Comparison of ENCODE assay signal across 8 mouse cellular contexts in genomic region chr11:120259792-120260768, GRCm38 (mm10). TPM values are rescaled to one million over a fixed set of nuclear protein-coding genes. Genes with fewer than 3 reads are reported as not detected.
A peak's percentile ranks its signal among the peaks of the same experiment; 100 is the strongest.
DNase-seq lines count a peak whose midpoint lies in the region; ATAC-seq lines count a peak whose summit lies in the region.

No protein-coding gene starts in this region.

- H3K4me2 ChIP-seq in forebrain, embryonic 11.5 days (ENCODE audit: low read depth, low read length, severe bottlenecking) = no peak overlapping the region
- H3K4me2 ChIP-seq in limb, embryonic 12.5 days = peak overlapping the region; percentile 6

- peaks cover 76% of the 10 kb centered on the region for H3K36me3 ChIP-seq in forebrain, embryonic 10.5 days (replicated peaks)
- no peaks in the 10 kb centered on the region for H3K36me3 ChIP-seq in forebrain, embryonic 11.5 days (ENCODE audit: control insufficient read depth, insufficient read depth, low read length)
- peaks cover 30% of the 10 kb centered on the region for H3K36me3 ChIP-seq in limb, embryonic 12.5 days

- no peak overlapping the region for H3K4me3 ChIP-seq in forebrain, embryonic 10.5 days
- H3K4me3 ChIP-seq in forebrain, embryonic 11.5 days (ENCODE audit: low read depth, low read length) = no peak overlapping the region
- H3K4me3 ChIP-seq in limb, embryonic 12.5 days (replicated peaks) = no peak overlapping the region

- ATAC-seq in forebrain, embryonic 11.5 days (replicated peaks; ENCODE audit: low FRiP score) = no peak
- ATAC-seq in limb, embryonic 12.5 days (ENCODE audit: insufficient number of reproducible peaks, insufficient read depth, low FRiP score, low TSS enrichment, low read depth) = no peak

- H3K9me3 ChIP-seq in forebrain, embryonic 10.5 days = no peaks in the 10 kb centered on the region
- no peaks in the 10 kb centered on the region for H3K9me3 ChIP-seq in forebrain, embryonic 11.5 days (ENCODE audit: control insufficient read depth, low read length)
- H3K9me3 ChIP-seq in limb, embryonic 12.5 days = no peaks in the 10 kb centered on the region

- 80% methylated on average over 25 of the region's 25 CpGs for WGBS in forebrain, embryonic 10.5 days
- 79% methylated on average over 25 of the region's 25 CpGs for WGBS in forebrain, embryonic 11.5 days
- 64% methylated on average over 25 of the region's 25 CpGs for WGBS in limb, embryonic 12.5 days

- peaks cover 96% of the 10 kb centered on the region for H3K4me1 ChIP-seq in forebrain, embryonic 10.5 days
- peaks cover 44% of the 10 kb centered on the region for H3K4me1 ChIP-seq in forebrain, embryonic 11.5 days (replicated peaks; ENCODE audit: control insufficient read depth, insufficient read depth, low read length)
- peaks cover 100% of the 10 kb centered on the region for H3K4me1 ChIP-seq in limb, embryonic 12.5 days (replicated peaks)

- peak overlapping the region; percentile 6; the same call in 1 of the 2 replicates for H3K27ac ChIP-seq in forebrain, embryonic 10.5 days
- H3K27ac ChIP-seq in forebrain, embryonic 11.5 days (ENCODE audit: low read depth, low read length) = no peak overlapping the region
- H3K27ac ChIP-seq in limb, embryonic 12.5 days = peak overlapping the region; percentile 80; the same call in 1 of the 2 replicates

- no peak for DNase-seq in forebrain, embryonic 10.5 days (ENCODE audit: extremely low spot score, low spot score)
- DNase-seq in forebrain, embryonic 11.5 days (ENCODE audit: low spot score) = no peak
- DNase-seq in urinary bladder, postnatal 14 days (ENCODE audit: low spot score) = peak; percentile 41
- DNase-seq in urinary bladder, adult 2 months (ENCODE audit: low spot score) = no peak
- no peak for DNase-seq in embryo, embryonic 10.5 days (ENCODE audit: low spot score)
- DNase-seq in urinary bladder, postnatal 36 days (ENCODE audit: low spot score in 2 of 2) = no peak
- no peak for DNase-seq in spleen, postnatal 36 days (ENCODE audit: low spot score in 2 of 2)

- H3K27me3 ChIP-seq in forebrain, embryonic 10.5 days (ENCODE audit: poor library complexity, severe bottlenecking) = no peaks in the 10 kb centered on the region
- H3K27me3 ChIP-seq in forebrain, embryonic 11.5 days (ENCODE audit: control insufficient read depth, insufficient read depth, low read length) = no peaks in the 10 kb centered on the region
- no peaks in the 10 kb centered on the region for H3K27me3 ChIP-seq in limb, embryonic 12.5 days

- H3K9ac ChIP-seq in forebrain, embryonic 11.5 days (ENCODE audit: low read length) = no peak overlapping the region; the same call in 1 of the 2 replicates
- no peak overlapping the region; the same call in 1 of the 2 replicates for H3K9ac ChIP-seq in limb, embryonic 12.5 days (replicated peaks)

RNA-seq across cellular contexts. Expression of gene Bahcc1, which starts 27.3 kb away (rescaled TPM):
- polyA plus RNA-seq in forebrain, embryonic 10.5 days (2016; fragmentation: Nextera tagmentation; extraction: Ambion mirVana) = 13.7 and 16.1 TPM in 2 replicates
- polyA plus RNA-seq in forebrain, embryonic 11.5 days (2014; fragmentation: Nextera tagmentation; extraction: Ambion mirVana) = 25.2 and 30.3 TPM in 2 replicates
- polyA plus RNA-seq in urinary bladder, adult 2 months (2012; rRNA removed) = 4.3 and 8.2 TPM in 2 replicates
- 18.3 and 18.5 TPM in 2 replicates for polyA plus RNA-seq in limb, embryonic 12.5 days (2016; fragmentation: Nextera tagmentation; extraction: Ambion mirVana)
